Mouse (Mus musculus) cortical plate, adult 2 months (tissue): Measurements from ENCODE around the gene Tnxb.

Source experiments
- CTCF ChIP-seq: fragments of 200-500 bp; IDR thresholded peaks from 2 replicates; pipeline ENCODE4 v1.5.1; 2011; ENCODE audit warnings: mild to moderate bottlenecking, control low read depth, low read length; ENCODE audit not compliant: insufficient read depth; ENCODE audit errors: extremely low read depth
- POLR2A ChIP-seq: fragments of 200-500 bp; IDR thresholded peaks from 2 replicates; pipeline ENCODE4 v1.6.1; 2011; ENCODE audit warnings: mild to moderate bottlenecking, low read length, control low read depth; ENCODE audit not compliant: insufficient read depth; ENCODE audit errors: extremely low read depth

GRCm38 (mm10) chr17:34672246-34672792 lies 2.0 kb downstream of the Tnxb start:
- TF ChIP-seq CTCF (no peak), POLR2A (no peak)
